Mouse (Mus musculus) embryo, embryonic 11.5 days (tissue): ENCODE measurements at regions not wholly inside any gene's neighbourhood (a gene's known extent, or its start where the extent isn't known, plus 50 kb on each side); places are given as distances from the start of the nearest gene placed in this dataset.
A peak's percentile ranks its signal among the peaks of the same experiment; 100 is the strongest.

Source experiments
- DNase-seq: peaks from one replicate; pipeline ENCODE4 v3.0.0-alpha.2; 2012; ENCODE audit warnings: low read depth, low spot score

- no peak for DNase-seq
Observed at GRCm38 (mm10) chr1:127011901-127012300, 181.3 kb upstream of the Nckap5 start.

- no peak for DNase-seq
Observed at GRCm38 (mm10) chr1:127009699-127010098, 179.1 kb upstream of the Nckap5 start.

GRCm38 (mm10) chr1:127001700-127002099 lies 171.1 kb upstream of the Nckap5 start:
- no peak for DNase-seq

- DNase-seq: peak; percentile 56
Observed at GRCm38 (mm10) chr1:126993061-126993640, 162.6 kb upstream of the Nckap5 start.

GRCm38 (mm10) chr1:126992441-126992840 lies 161.8 kb upstream of the Nckap5 start:
- no peak for DNase-seq

GRCm38 (mm10) chr1:126982805-126983204 lies 152.2 kb upstream of the Nckap5 start:
- DNase-seq: no peak

GRCm38 (mm10) chr1:126980311-126980710 lies 149.7 kb upstream of the Nckap5 start:
- DNase-seq: no peak

GRCm38 (mm10) chr1:126973871-126974270 lies 143.3 kb upstream of the Nckap5 start:
- no peak for DNase-seq

GRCm38 (mm10) chr1:126971777-126972421 lies 141.3 kb upstream of the Nckap5 start:
- no peak for DNase-seq

GRCm38 (mm10) chr1:126971118-126971517 lies 140.5 kb upstream of the Nckap5 start:
- DNase-seq: no peak

GRCm38 (mm10) chr1:126966394-126966793 lies 135.8 kb upstream of the Nckap5 start:
- no peak for DNase-seq

- DNase-seq: no peak
Observed at GRCm38 (mm10) chr1:126955839-126956720, 125.5 kb upstream of the Nckap5 start.

- DNase-seq: no peak
Observed at GRCm38 (mm10) chr1:126947860-126948259, 117.3 kb upstream of the Nckap5 start.

GRCm38 (mm10) chr1:126932658-126933057 lies 102.1 kb upstream of the Nckap5 start:
- no peak for DNase-seq

GRCm38 (mm10) chr1:126931754-126932153 lies 101.2 kb upstream of the Nckap5 start:
- DNase-seq: peak; percentile 77

GRCm38 (mm10) chr1:126931093-126931492 lies 100.5 kb upstream of the Nckap5 start:
- DNase-seq: no peak

- DNase-seq: no peak
Observed at GRCm38 (mm10) chr1:126930611-126931010, 100.0 kb upstream of the Nckap5 start.

- DNase-seq: no peak
Observed at GRCm38 (mm10) chr1:126929666-126930065, 99.1 kb upstream of the Nckap5 start.

GRCm38 (mm10) chr1:126928186-126928585 lies 97.6 kb upstream of the Nckap5 start:
- DNase-seq: no peak

- DNase-seq: no peak
Observed at GRCm38 (mm10) chr1:126925150-126926035, 94.8 kb upstream of the Nckap5 start.

- DNase-seq: no peak
Observed at GRCm38 (mm10) chr1:126923981-126924380, 93.4 kb upstream of the Nckap5 start.

- DNase-seq: no peak
Observed at GRCm38 (mm10) chr1:126922231-126922630, 91.6 kb upstream of the Nckap5 start.
